Mouse (Mus musculus): ENCODE measurements at regions not wholly inside any gene's neighbourhood (a gene's known extent, or its start where the extent isn't known, plus 50 kb on each side); places are given as distances from the start of the nearest gene placed in this dataset.

- no peak for ATAC-seq (replicated peaks; ENCODE audit: low read depth, poor library complexity, severe bottlenecking)
Observed at GRCm38 (mm10) chr9:84178705-84179104, 253.8 kb downstream of the Bckdhb start.

DNA sequence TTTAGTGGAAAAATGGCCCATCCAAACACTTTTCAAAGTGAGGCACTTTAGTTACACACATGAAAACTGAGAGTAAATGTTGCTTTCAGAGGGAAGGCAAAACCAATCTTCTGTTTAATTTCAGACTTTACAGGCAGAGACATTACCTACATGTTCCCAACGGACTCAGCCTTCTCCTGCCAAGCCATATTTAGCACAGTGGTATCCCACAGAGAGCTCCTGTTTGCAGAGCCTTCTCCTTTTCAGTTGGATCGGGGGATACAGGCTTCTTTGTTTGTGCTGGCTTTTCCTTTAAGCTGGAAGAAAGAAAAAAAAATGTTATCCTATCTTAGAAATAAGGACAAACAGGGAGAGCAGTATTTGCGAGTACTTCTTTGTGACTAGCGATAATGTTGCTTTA, 254.3 kb downstream of the Bckdhb start:
- ATAC-seq (replicated peaks; ENCODE audit: low read depth, poor library complexity, severe bottlenecking) = no peak

DNA sequence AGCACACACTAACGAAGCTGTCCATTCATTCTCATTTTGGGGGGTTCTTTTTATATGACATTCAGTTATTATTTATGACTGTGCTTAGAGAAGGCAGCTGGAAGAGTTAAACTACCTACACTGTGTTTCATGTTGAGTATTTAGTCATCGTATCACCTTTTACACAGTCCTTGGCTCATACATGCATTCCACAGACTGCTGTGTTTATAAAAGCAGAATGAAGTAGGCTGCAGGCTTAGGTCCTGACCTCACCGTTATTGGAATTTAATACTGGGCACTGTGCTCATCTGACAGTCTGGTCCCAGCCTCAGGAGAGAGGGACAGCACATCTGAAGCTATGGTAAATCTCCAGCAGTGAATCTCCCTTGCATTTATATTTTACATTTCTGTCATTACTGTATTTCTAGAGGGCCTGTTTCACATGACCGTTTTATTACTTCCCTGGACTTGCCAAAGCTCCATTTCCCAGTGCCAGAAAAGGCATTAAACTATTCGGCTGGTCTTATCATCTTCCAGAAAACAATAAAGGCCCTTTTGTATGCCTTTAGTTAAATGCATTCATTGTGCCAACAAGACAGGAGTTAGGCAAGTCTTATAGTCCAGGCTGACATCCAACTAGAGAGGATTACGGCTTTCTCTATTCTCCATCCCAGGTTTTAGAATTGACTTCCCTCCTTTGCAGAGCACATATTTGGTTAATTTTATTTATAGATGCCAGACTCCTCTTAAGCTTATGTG, 258.9 kb downstream of the Bckdhb start:
- ATAC-seq (replicated peaks; ENCODE audit: low read depth, poor library complexity, severe bottlenecking) = no peak

- ATAC-seq (replicated peaks; ENCODE audit: low read depth, poor library complexity, severe bottlenecking) = no peak
Observed at GRCm38 (mm10) chr9:84187531-84187930, 262.6 kb downstream of the Bckdhb start.

DNA sequence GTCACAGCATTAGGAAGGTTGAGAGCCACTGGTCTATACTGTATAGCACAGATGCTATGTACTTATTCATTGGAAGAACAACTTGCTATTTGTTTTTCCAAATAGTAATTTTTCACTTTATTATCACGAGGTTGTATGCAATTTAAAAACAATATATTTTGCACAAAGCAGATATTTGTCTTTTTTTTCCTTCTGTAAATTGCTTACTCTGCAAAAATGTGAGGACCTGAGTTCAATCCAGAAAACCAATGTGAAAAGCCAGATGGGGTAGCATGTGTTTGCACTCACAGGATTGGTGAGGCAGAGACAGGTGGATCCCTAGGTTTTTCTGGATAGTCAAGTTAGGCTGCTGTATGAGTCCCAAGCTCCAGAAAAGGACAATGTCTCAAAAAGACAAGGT, 268.5 kb downstream of the Bckdhb start:
- ATAC-seq (replicated peaks; ENCODE audit: low read depth, poor library complexity, severe bottlenecking) = no peak

GRCm38 (mm10) chr9:84194716-84195115, 269.8 kb downstream of the Bckdhb start:
- no peak for ATAC-seq (replicated peaks; ENCODE audit: low read depth, poor library complexity, severe bottlenecking)

DNA sequence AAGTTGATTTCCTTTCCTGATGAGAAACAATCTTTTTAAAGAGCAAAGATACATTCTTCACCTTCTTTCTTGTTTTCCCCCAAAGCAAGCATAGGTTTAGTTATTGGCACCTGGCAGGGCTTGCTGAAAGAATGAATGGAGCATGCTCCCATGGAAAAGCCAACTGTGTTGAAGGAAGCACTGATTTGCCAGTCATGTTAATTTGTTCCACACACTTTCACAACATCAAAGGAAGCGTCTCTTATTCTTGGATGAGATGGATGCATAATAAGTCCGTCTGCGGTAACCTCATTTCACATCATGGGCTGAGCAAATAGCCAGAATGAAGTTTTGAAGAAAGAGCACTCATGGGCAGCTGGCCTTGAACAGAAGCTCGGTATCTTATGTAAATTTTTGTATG, 270.4 kb downstream of the Bckdhb start:
- ATAC-seq (replicated peaks; ENCODE audit: low read depth, poor library complexity, severe bottlenecking) = no peak

DNA sequence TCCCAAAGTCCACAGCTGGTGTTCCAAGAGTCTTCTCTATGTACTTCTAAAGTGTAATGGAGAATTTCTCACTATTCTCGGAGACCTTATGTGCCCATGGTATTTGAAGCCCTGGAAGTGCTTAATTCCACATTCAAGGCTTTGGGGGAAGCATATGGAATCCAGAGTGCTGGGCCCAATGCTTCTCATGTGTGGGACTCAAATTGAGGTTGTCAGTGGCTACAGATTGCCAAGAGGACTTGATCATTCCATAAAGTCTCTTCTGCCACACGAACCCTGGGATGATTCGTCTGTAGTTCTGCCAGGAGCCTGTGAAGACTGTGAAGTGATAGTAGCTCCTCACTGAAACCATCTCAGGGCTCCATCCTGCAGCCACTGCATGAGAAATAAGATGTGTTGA, 275.3 kb downstream of the Bckdhb start:
- ATAC-seq (replicated peaks; ENCODE audit: low read depth, poor library complexity, severe bottlenecking) = no peak

GRCm38 (mm10) chr9:84204056-84204455, 279.1 kb downstream of the Bckdhb start:
- no peak for ATAC-seq (replicated peaks; ENCODE audit: low read depth, poor library complexity, severe bottlenecking)

- ATAC-seq (replicated peaks; ENCODE audit: low read depth, poor library complexity, severe bottlenecking) = no peak
Observed at GRCm38 (mm10) chr9:84240491-84240975, 315.6 kb downstream of the Bckdhb start.

DNA sequence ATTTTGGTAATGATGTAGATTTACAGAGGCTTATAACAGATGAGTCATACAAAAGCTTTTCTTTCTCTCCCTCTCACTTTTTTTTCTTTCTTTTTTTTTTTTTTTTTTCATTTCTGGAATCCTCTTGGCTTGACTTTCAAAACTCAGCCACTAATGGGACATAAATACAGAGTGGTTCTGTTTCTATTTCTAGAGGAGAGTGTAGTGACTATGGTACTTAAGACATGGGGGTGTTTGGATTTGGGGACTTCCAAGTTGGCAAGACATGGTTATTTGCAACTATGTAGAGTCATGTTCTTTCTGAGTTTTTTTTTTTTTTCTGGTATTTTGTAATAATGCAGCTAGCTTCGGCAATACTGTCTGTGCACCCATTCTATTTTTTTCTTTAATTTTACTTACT, 324.8 kb downstream of the Bckdhb start:
- ATAC-seq (replicated peaks; ENCODE audit: low read depth, poor library complexity, severe bottlenecking) = no peak

DNA sequence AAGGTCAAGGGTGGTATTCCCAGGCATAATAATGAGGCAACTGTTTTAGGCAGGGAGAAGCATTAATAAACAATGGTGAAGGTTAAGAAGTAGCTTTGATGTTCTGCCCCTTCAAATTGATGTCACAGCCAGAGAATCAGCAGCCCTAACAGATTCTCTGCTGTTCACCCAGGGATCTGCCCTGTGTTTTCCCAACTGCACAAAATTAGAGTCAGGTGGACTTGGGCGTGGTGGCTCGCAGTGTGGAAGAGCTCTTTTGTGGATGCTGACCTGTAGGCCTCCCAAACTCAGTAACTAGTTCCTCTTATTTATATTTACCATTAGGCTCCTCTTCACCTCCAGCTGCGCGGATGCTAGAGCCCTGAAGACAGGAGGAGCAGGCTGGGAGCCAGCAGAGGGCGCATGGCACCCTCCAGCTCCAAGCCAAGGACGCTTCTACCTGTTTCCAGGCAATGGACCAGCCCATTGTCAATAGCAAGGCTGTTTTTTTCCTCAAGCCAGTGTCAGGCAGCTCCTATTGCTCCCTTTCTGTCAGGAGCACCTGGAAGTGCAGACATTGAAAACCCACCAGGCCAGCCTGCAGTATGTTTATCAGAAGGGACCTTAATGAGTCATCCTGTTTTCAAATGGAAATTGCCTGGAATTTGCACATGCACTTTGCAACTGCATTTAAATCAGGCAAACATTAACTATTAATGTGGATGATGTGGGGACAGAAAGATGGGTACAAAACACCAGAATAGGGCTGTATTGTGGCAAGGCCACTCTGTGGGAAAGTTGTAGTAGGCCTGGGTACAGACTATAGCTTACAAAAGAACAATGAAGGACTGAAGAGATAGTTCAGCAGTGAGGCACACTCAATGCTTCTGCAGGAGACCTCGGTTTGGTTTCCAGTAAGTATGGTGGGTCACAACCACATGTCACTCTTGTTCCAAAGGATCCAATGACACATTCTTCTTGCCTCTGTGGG, 328.4 kb downstream of the Bckdhb start:
- peak; percentile 94 for ATAC-seq (replicated peaks; ENCODE audit: low read depth, poor library complexity, severe bottlenecking)

DNA sequence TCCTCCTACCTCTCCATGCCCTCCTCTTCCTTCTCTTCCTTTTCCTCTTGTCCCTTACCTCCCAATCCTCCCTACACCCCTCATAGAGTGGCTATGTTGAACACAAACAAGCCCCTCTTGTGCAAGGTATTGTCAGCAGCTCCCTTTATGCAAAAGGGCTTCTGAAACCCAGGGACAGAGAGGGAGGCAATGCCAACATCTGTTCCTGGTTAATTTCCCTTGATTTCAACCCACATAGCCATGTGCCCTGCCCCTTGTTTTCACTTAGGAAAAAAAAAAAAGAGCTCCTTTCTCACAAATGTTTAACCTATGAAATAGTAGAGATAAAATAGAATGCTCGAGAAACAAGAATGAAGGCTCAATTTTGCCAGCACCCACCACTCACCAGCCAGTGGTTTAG, 333.5 kb downstream of the Bckdhb start:
- no peak for ATAC-seq (replicated peaks; ENCODE audit: low read depth, poor library complexity, severe bottlenecking)

GRCm38 (mm10) chr9:84259751-84260150, 334.8 kb downstream of the Bckdhb start:
- no peak for ATAC-seq (replicated peaks; ENCODE audit: low read depth, poor library complexity, severe bottlenecking)

GRCm38 (mm10) chr9:84262151-84262550, 337.2 kb downstream of the Bckdhb start:
- ATAC-seq (replicated peaks; ENCODE audit: low read depth, poor library complexity, severe bottlenecking) = no peak

DNA sequence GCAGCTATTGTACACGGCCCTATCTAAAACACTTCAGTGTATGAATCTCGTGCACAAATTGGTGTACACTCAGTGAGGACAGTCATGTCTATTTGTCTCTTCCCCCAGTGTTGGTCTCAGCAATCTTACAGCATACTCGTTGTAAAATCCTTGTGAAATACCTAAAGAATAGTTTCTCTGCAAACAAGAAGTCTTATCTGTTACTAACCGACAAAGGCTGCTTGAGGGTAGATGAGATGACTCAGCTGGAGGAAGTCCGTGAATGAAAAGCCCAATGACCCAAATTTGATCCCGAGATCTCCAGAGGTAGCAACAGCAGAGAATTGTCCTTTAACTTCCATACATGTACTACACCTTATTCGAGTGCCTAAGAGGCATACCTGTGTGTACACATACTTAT, 342.0 kb downstream of the Bckdhb start:
- peak; percentile 65 for ATAC-seq (replicated peaks; ENCODE audit: low read depth, poor library complexity, severe bottlenecking)

- no peak for ATAC-seq (replicated peaks; ENCODE audit: low read depth, poor library complexity, severe bottlenecking)
Observed at GRCm38 (mm10) chr9:84274608-84275007, 349.7 kb downstream of the Bckdhb start.

GRCm38 (mm10) chr9:84278295-84278694, 353.4 kb downstream of the Bckdhb start:
- no peak for ATAC-seq (replicated peaks; ENCODE audit: low read depth, poor library complexity, severe bottlenecking)

GRCm38 (mm10) chr9:84278731-84279130, 353.8 kb downstream of the Bckdhb start:
- ATAC-seq (replicated peaks; ENCODE audit: low read depth, poor library complexity, severe bottlenecking) = no peak

- ATAC-seq (replicated peaks; ENCODE audit: low read depth, poor library complexity, severe bottlenecking) = no peak
Observed at GRCm38 (mm10) chr9:84280898-84281297, 356.0 kb downstream of the Bckdhb start.

DNA sequence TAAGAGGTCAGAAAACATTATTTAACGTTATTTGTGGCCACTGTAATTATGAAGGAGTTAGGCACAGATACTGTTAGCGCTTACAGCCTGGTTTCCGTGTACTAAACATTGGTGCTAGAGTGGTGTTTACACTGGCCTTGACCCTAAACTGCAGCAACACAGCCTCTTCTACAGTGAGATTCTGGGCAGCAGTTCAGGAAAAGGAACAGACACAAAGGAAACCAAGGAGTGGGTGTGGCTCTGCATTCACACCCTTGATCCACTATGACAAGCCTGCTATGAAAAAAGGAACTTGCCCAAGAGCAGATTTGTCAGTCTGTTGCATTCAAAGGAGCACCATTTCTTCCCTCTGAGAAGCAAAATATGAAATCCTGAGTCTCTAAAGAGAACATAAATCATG, 356.7 kb downstream of the Bckdhb start:
- peak; percentile 100 for ATAC-seq (replicated peaks; ENCODE audit: low read depth, poor library complexity, severe bottlenecking)
